Mouse (Mus musculus): Measurements from ENCODE around the gene Rps15. TPM values are rescaled to one million over a fixed set of nuclear protein-coding genes. Genes with fewer than 3 reads are reported as not detected.

Gene Rps15
- polyA plus RNA-seq, 1 experiment from 2014 or later = 1,092 TPM

- Histone ChIP-seq H3K9me3 (replicated peaks) (no peaks in the 10 kb centered on the region), H3K36me3 (peaks cover 75% of the 10 kb centered on the region)
Observed at GRCm38 (mm10) chr10:80254331-80255297, 37.6 kb upstream of the Rps15 start.

GRCm38 (mm10) chr10:80255881-80256535 lies 36.2 kb upstream of the Rps15 start:
- no peaks in the 10 kb centered on the region for H3K9me3 ChIP-seq (replicated peaks)
- H3K27me3 ChIP-seq (ENCODE audit: low read depth, poor library complexity, severe bottlenecking) = no peaks in the 10 kb centered on the region
- peaks cover 75% of the 10 kb centered on the region for H3K36me3 ChIP-seq
- no peak for DNase-seq (ENCODE audit: low spot score)
- H3K4me1 ChIP-seq = peaks cover 27% of the 10 kb centered on the region
- WGBS = 86% methylated on average over 5 of the region's 5 CpGs
- H3K27ac ChIP-seq = peak overlapping the region; percentile 47; the same call in 1 of the 2 replicates
- H3K4me3 ChIP-seq = no peak overlapping the region

More at GRCm38 (mm10) chr10:80254331-80255297, 37.6 kb upstream of the Rps15 start:
- DNase-seq (ENCODE audit: low spot score) = no peak
- Histone ChIP-seq H3K27ac (no peak overlapping the region), H3K4me3 (no peak overlapping the region), H3K4me1 (peaks cover 24% of the 10 kb centered on the region), H3K27me3 (ENCODE audit: low read depth, poor library complexity, severe bottlenecking) (no peaks in the 10 kb centered on the region)
- 96% methylated on average over 26 of the region's 26 CpGs for WGBS

DNA sequence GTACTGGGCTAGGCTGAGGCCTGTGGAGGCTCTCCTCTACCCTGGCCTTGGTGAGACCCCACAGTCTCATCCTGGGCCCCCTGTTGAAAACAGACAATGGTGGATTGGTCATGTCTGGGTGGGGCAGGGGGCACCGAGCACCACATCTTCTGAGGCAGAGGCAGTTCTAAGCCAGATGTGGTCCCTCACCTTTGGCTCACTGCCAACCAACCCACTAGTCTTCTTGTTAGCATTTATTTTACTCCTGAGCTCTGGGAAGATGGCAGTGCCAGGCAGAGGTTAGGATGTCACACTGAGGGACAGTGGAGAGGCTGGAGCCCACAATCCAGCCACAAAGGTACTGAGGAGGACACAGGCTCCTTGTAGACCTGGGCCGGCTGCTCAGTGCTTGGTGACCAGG lies 34.3 kb upstream of the Rps15 start:
- peaks cover 63% of the 10 kb centered on the region for H3K36me3 ChIP-seq
- H3K4me1 ChIP-seq = peaks cover 42% of the 10 kb centered on the region
- H3K4me3 ChIP-seq = no peak overlapping the region
- no peak overlapping the region for H3K27ac ChIP-seq
- no peaks in the 10 kb centered on the region for H3K9me3 ChIP-seq (replicated peaks)
- WGBS = 81% methylated on average over 2 of the region's 2 CpGs
- no peak for DNase-seq (ENCODE audit: low spot score)
- H3K27me3 ChIP-seq (ENCODE audit: low read depth, poor library complexity, severe bottlenecking) = no peaks in the 10 kb centered on the region

GRCm38 (mm10) chr10:80258752-80259462 lies 33.3 kb upstream of the Rps15 start:
- H3K36me3 ChIP-seq = peaks cover 53% of the 10 kb centered on the region
- H3K27ac ChIP-seq = peak overlapping the region; percentile 89; the same call in 1 of the 2 replicates
- WGBS = 92% methylated on average over 14 of the region's 14 CpGs

GRCm38 (mm10) chr10:80259463-80259805 lies 32.8 kb upstream of the Rps15 start:
- Histone ChIP-seq H3K27ac (peak overlapping the region; percentile 89), H3K27me3 (ENCODE audit: low read depth, poor library complexity, severe bottlenecking) (no peaks in the 10 kb centered on the region), H3K4me3 (peak overlapping the region; percentile 59), H3K36me3 (peaks cover 48% of the 10 kb centered on the region), H3K4me1 (peaks cover 42% of the 10 kb centered on the region), H3K9me3 (replicated peaks) (no peaks in the 10 kb centered on the region)
- 81% methylated on average over 6 of the region's 6 CpGs for WGBS
- no peak for DNase-seq (ENCODE audit: low spot score)

More at GRCm38 (mm10) chr10:80258752-80259462, 33.3 kb upstream of the Rps15 start:
- no peaks in the 10 kb centered on the region for H3K9me3 ChIP-seq (replicated peaks)
- no peak for DNase-seq (ENCODE audit: low spot score)
- H3K4me3 ChIP-seq = peak overlapping the region; percentile 1; the same call in 1 of the 2 replicates
- H3K27me3 ChIP-seq (ENCODE audit: low read depth, poor library complexity, severe bottlenecking) = no peaks in the 10 kb centered on the region
- peaks cover 42% of the 10 kb centered on the region for H3K4me1 ChIP-seq

- DNase-seq (ENCODE audit: low spot score) = peak; percentile 47
- peak overlapping the region; percentile 89 for H3K27ac ChIP-seq
- 10% methylated on average over 19 of the region's 19 CpGs for WGBS
Observed at GRCm38 (mm10) chr10:80259861-80260641, 32.2 kb upstream of the Rps15 start.

DNA sequence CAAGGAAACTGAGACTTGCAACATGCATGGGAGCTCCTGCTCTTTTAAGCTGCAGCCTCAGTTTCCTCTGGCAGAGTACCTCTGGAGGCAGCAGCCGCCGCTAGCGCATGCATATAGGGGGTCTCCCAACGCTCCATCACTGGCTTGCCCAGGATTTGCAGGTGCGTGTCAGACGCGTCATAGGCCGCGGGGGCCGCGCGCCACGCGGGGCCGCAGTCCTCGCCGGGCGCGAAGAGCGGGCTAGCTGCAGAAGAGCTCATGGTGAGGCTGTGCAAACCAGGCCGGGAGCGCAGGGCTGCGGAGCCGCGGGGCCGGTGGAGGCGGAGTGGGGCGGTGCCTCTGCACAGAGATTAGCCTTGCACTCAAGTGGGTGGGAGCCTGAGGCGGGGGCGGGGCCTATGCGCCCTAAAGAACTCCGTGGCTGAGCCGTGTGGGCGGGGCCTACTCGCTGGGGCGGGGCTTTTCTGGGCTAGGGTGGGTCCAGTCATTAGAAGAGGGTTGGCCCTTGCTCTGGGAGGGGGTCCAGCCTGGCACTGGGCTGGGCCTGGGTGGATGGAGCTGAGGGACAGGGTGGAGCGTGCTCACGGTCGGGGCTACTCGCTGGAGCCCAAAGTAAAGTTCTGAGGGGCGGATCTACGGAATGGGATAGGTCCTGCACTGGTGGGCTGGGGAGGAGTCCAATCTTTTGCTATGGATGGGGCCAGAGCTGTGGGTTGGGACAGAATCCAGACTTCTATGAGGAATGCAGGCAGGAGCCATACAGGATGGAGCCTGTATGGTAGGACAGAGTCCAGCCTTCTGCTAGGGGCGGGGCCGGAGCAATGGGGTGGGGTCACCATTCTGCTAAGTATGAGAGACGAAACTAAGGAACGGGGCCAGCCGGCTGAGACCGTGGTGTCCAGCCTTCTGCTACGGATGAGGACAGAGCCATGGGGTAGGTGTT lies 31.3 kb upstream of the Rps15 start, which contains the start of the genes Gamt and Dazap1:
Gene Gamt (minus strand): TSS at position 371 of the 943 bp plus-strand sequence.
Gene Dazap1 (plus strand): TSS at position 845 of the 943 bp plus-strand sequence.
- no peaks in the 10 kb centered on the region for H3K9me3 ChIP-seq (replicated peaks)
- peaks cover 46% of the 10 kb centered on the region for H3K4me1 ChIP-seq
- H3K27ac ChIP-seq = peak within 1 kb of the TSS; percentile 89
- H3K4me3 ChIP-seq = peak within 1 kb of the TSS; percentile 59
- H3K36me3 ChIP-seq = peaks cover 33% of the 10 kb centered on the region
- no peaks in the 10 kb centered on the region for H3K27me3 ChIP-seq (ENCODE audit: low read depth, poor library complexity, severe bottlenecking)
- peak; percentile 98 for DNase-seq (ENCODE audit: low spot score)
- WGBS = under 1% methylated on average over 49 of the region's 49 CpGs

More at GRCm38 (mm10) chr10:80259861-80260641, 32.2 kb upstream of the Rps15 start:
- Histone ChIP-seq H3K9me3 (replicated peaks) (no peaks in the 10 kb centered on the region), H3K27me3 (ENCODE audit: low read depth, poor library complexity, severe bottlenecking) (no peaks in the 10 kb centered on the region), H3K4me1 (peaks cover 42% of the 10 kb centered on the region), H3K4me3 (peak overlapping the region; percentile 59), H3K36me3 (peaks cover 42% of the 10 kb centered on the region)

DNA sequence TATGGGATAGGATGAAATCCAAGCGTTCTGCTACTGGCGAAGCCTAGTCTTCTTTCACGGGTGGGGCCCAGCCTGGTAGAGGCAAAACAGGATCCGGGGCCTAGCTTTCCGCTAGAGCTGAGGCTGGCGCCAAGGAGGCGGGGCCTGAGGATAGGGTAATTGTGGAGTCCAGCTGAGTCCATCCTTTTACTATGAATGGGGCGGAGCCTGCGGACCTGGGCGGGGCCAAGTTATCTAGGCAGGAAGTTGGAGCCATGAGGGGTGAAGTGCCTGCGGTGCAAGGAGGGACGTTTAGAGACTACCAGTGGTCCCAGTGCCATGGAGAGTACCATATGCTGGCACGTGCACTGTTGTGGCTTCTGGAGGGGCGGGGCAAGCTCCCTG lies 30.7 kb upstream of the Rps15 start:
- Histone ChIP-seq H3K4me3 (peak overlapping the region; percentile 59), H3K4me1 (peaks cover 53% of the 10 kb centered on the region), H3K9me3 (replicated peaks) (no peaks in the 10 kb centered on the region), H3K36me3 (peaks cover 30% of the 10 kb centered on the region), H3K27me3 (ENCODE audit: low read depth, poor library complexity, severe bottlenecking) (no peaks in the 10 kb centered on the region), H3K27ac (peak overlapping the region; percentile 89)
- DNase-seq (ENCODE audit: low spot score) = peak; percentile 89
- under 1% methylated on average over 14 of the region's 14 CpGs for WGBS

DNA sequence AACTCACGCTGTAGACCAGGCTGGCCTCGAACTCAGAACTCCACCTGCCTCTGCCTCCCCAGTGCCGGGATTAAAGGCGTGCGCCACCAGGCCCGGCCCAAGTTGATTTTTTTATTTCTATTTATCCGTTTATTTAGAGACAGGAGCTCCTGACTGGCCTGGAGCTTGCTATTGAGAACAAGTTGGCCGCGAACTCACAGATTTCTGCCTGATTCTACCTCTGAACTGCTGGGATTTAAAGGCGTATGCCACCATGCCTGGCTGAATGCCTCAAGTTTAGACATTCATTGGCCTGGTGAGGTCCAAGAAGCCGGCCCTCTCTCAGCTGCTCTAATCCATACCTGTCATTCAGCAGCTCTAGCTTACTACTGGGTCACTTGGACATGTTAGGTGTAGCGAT lies 30.1 kb upstream of the Rps15 start:
- H3K4me1 ChIP-seq = peaks cover 59% of the 10 kb centered on the region
- DNase-seq (ENCODE audit: low spot score) = no peak
- H3K9me3 ChIP-seq (replicated peaks) = no peaks in the 10 kb centered on the region
- 78% methylated on average over 12 of the region's 12 CpGs for WGBS
- H3K27ac ChIP-seq = peak overlapping the region; percentile 89; the same call in 1 of the 2 replicates
- H3K36me3 ChIP-seq = peaks cover 29% of the 10 kb centered on the region
- peak overlapping the region; percentile 59 for H3K4me3 ChIP-seq
- no peaks in the 10 kb centered on the region for H3K27me3 ChIP-seq (ENCODE audit: low read depth, poor library complexity, severe bottlenecking)

GRCm38 (mm10) chr10:80262776-80263365 lies 29.4 kb upstream of the Rps15 start:
- no peak overlapping the region for H3K4me3 ChIP-seq
- peaks cover 30% of the 10 kb centered on the region for H3K36me3 ChIP-seq
- DNase-seq (ENCODE audit: low spot score) = no peak
- no peaks in the 10 kb centered on the region for H3K27me3 ChIP-seq (ENCODE audit: low read depth, poor library complexity, severe bottlenecking)
- H3K9me3 ChIP-seq (replicated peaks) = no peaks in the 10 kb centered on the region
- H3K4me1 ChIP-seq = peaks cover 66% of the 10 kb centered on the region
- 97% methylated on average over 10 of the region's 10 CpGs for WGBS
- no peak overlapping the region for H3K27ac ChIP-seq
